ENCODE assay signal across 9 mouse cellular contexts in the genomic region with DNA sequence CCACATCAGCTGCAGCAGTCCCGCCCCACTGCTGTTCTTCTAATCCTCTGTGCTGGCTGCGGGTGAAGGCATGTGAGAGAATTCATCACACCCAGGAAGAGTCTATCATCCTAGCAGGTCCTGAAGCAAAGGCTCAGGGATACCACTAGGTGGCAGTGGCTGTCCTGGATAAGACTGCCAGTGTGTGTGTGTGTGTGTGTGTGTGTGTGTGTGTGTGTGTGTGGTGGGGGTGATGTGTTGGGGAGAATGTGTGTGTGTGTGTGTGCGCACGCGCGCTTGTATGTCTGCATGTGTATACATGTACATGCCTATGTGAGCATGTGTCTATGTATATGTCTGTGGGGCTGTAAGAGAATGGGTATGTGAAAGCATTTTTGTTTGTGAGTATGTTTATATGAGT. TPM values are rescaled to one million over a fixed set of nuclear protein-coding genes. Genes with fewer than 3 reads are reported as not detected.
A peak's percentile ranks its signal among the peaks of the same experiment; 100 is the strongest.
DNase-seq lines count a peak whose midpoint lies in the region; ATAC-seq lines count a peak whose summit lies in the region.
"Had no signal": no experiment of that assay in that cellular context is flagged by ENCODE, and none has a peak within 500 bp of the region (broad histone marks: within the 10 kb centered on the region; RNA-seq: fewer than 3 reads in every experiment).

No protein-coding gene starts in this region.

- H3K4me3 ChIP-seq in heart, embryonic 12.5 days = no peak overlapping the region
- H3K4me3 ChIP-seq: neural tube, embryonic 13.5 days had no signal

- WGBS in heart, embryonic 12.5 days = 62% methylated on average over 6 of the region's 6 CpGs

- H3K27me3 ChIP-seq in heart, embryonic 12.5 days (replicated peaks) = peaks cover 6% of the 10 kb centered on the region; the same call in 1 of the 2 replicates
- H3K27me3 ChIP-seq: neural tube, embryonic 13.5 days had no signal

- H3K9ac ChIP-seq in heart, embryonic 12.5 days = no peak overlapping the region
- H3K9ac ChIP-seq: neural tube, embryonic 13.5 days had no signal

- H3K36me3 ChIP-seq in heart, embryonic 12.5 days = no peaks in the 10 kb centered on the region
- H3K36me3 ChIP-seq: neural tube, embryonic 13.5 days had no signal

- peaks cover 40% of the 10 kb centered on the region for H3K4me1 ChIP-seq in heart, embryonic 12.5 days (replicated peaks)

- no peaks in the 10 kb centered on the region for H3K9me3 ChIP-seq in heart, embryonic 12.5 days (replicated peaks)
- H3K9me3 ChIP-seq: neural tube, embryonic 13.5 days had no signal

- DNase-seq in heart, adult 11 months = no peak
- peak; percentile 41 to 60 for DNase-seq in right cerebral cortex, postnatal 10 days (ENCODE audit: low spot score in 2 of 2)
- no peak for DNase-seq in right cerebral cortex, postnatal 36 days (ENCODE audit: low spot score in 2 of 2)
- DNase-seq in embryo, embryonic 10 days (ENCODE audit: low spot score) = peak; percentile 73
- peak; percentile 72 for DNase-seq in lung, postnatal 10 days

- ATAC-seq in heart, embryonic 12.5 days (ENCODE audit: insufficient number of reproducible peaks, low FRiP score) = 0 out of 2 replicates have a peak, but pooled peaks have one; percentile 17
- no peak for ATAC-seq in erythroblast, adult 5-6 weeks (replicated peaks; ENCODE audit: low FRiP score, poor library complexity, severe bottlenecking)
- no peak for ATAC-seq in cerebellum, adult (ENCODE audit: insufficient number of reproducible peaks, low FRiP score, low TSS enrichment)

- no peak overlapping the region for H3K27ac ChIP-seq in heart, embryonic 12.5 days (ENCODE audit: poor library complexity, severe bottlenecking)
- H3K27ac ChIP-seq: neural tube, embryonic 13.5 days had no signal

- H3K4me2 ChIP-seq in heart, embryonic 12.5 days = no peak overlapping the region
- H3K4me2 ChIP-seq: neural tube, embryonic 13.5 days had no signal

RNA-seq across cellular contexts. Expression of a gene that starts 17.9 kb away (rescaled TPM):
- 0.69 and 0.74 TPM in 2 replicates for polyA plus RNA-seq in heart, embryonic 12.5 days (2016; fragmentation: Nextera tagmentation; extraction: Ambion mirVana)
- not detected in 2 replicates for total RNA-seq in erythroblast, adult 5-6 weeks (2015; ENCODE audit: low replicate concordance)
- total RNA-seq in erythroblast, adult 5-6 weeks (2017; ENCODE audit: low replicate concordance) = not detected in 2 replicates

RNA-seq across cellular contexts. Expression of a gene that starts 21.3 kb away (rescaled TPM):
- polyA plus RNA-seq in heart, embryonic 12.5 days (2016; fragmentation: Nextera tagmentation; extraction: Ambion mirVana) = 9.1 and 9.8 TPM in 2 replicates
- total RNA-seq in erythroblast, adult 5-6 weeks (2015; ENCODE audit: low replicate concordance) = 1.5 and 3.1 TPM in 2 replicates
- 1.4 and 3.2 TPM in 2 replicates for total RNA-seq in erythroblast, adult 5-6 weeks (2017; ENCODE audit: low replicate concordance)

RNA-seq across cellular contexts. Expression of a gene that starts 43.7 kb away (rescaled TPM):
- not detected in 2 replicates for polyA plus RNA-seq in heart, embryonic 12.5 days (2016; fragmentation: Nextera tagmentation; extraction: Ambion mirVana)
- not detected in 2 replicates for total RNA-seq in erythroblast, adult 5-6 weeks (2015; ENCODE audit: low replicate concordance)
- not detected in 2 replicates for total RNA-seq in erythroblast, adult 5-6 weeks (2017; ENCODE audit: low replicate concordance)
- polyA plus RNA-seq: neural tube, embryonic 13.5 days had no signal

Comparison
In these comparisons a context has a peak if more than half of its experiments do, and no peak if none do; other contexts are left out.
1. DNase-seq: peak in right cerebral cortex, postnatal 10 days (2 of 2), embryo, embryonic 10 days (single experiment) and lung, postnatal 10 days (single experiment); none in heart, adult 11 months (single experiment) and right cerebral cortex, postnatal 36 days (0 of 2).